Mouse (Mus musculus) ES-Bruce4 (cell line): ENCODE data around the gene Rpl36.

Source experiments
- CTCF ChIP-seq: IDR thresholded peaks from one replicate; pipeline ENCODE4 v1.8.1; 2011; ENCODE audit warnings: low read depth, low read length
- POLR2A ChIP-seq: IDR thresholded peaks from one replicate; pipeline ENCODE4 v1.8.1; 2011; ENCODE audit warnings: low read length; ENCODE audit not compliant: insufficient read depth

GRCm38 (mm10) chr17:56634023-56634422, 20.8 kb downstream of the Rpl36 start:
- no peak for TF ChIP-seq POLR2A
- TF ChIP-seq CTCF: no peak
